Mouse (Mus musculus): ENCODE data around the gene Ski. TPM values are rescaled to one million over a fixed set of nuclear protein-coding genes. Genes with fewer than 3 reads are reported as not detected.
"Not testable (repeated sequence)": the region's sequence is repeated elsewhere in the genome, so short reads cannot be mapped to it uniquely, and the experiment has no call there.

Gene Ski
- 21.5 and 24.9 TPM in 2 replicates for polyA plus RNA-seq (2015; fragmentation: Nextera tagmentation; extraction: Ambion mirVana)

DNA sequence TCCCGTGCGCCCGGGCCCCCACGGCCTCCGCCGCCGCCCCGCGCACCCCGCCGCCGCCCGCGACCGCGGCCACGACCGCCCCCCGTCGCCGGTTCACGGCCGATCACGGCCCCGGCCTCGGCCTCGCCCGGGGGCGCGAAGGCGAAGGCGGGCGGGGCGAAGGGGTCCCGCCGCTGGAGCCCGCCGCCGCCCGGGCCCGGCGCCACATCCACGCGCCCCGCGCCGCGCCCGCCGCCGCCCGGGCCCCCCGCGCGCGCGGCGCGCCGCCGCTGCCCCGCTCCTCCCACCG, at the start of gene Ski:
Ski (minus strand) TSS at position 41 of the 289 bp plus-strand sequence.
- Histone ChIP-seq H3K9ac (peak within 1 kb of the TSS; percentile 98), H3K36me3 (0 out of 2 replicates have a peak, but pooled peaks cover 5% of the 10 kb centered on the region), H3K4me3 (peak within 1 kb of the TSS; percentile 92), H3K9me3 (no peaks in the 10 kb centered on the region), H3K27ac (peak within 1 kb of the TSS; percentile 95), H3K4me1 (peaks cover 43% of the 10 kb centered on the region), H3K27me3 (no peaks in the 10 kb centered on the region), H3K4me2 (peak within 1 kb of the TSS; percentile 93)
- ATAC-seq (ENCODE audit: insufficient number of reproducible peaks, insufficient read depth, low FRiP score, low TSS enrichment, low read depth) = no peak
- WGBS = 0% methylated on average over 5 of the region's 63 CpGs

DNA sequence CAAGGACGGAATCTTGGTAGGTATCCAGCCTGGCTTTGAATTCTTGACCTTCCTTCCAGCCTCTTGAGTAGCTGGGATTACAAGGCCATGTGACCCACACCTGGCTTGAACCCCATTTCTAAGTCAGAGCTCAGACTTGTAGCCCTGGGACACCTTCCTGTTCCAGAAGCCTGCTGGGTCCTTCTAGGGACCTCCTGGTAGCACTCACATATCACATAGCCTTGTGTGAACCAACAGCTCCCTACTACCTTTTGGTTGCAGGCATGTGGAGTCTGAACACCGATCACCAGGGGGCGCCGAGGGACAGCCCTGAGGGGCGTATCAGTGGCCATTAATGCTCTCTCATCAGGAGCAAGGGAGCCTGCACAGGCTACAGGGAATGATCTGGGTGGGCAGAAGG, 46.0 kb upstream of the Ski start:
- no peak overlapping the region for H3K9ac ChIP-seq
- H3K4me3 ChIP-seq = no peak overlapping the region
- 30% methylated on average over 5 of the region's 5 CpGs for WGBS
- no peaks in the 10 kb centered on the region for H3K36me3 ChIP-seq
- ATAC-seq (ENCODE audit: insufficient number of reproducible peaks, insufficient read depth, low FRiP score, low TSS enrichment, low read depth) = no peak
- H3K4me2 ChIP-seq = no peak overlapping the region
- peaks cover 31% of the 10 kb centered on the region for H3K4me1 ChIP-seq
- H3K9me3 ChIP-seq = no peaks in the 10 kb centered on the region
- H3K27ac ChIP-seq = no peak overlapping the region
- no peaks in the 10 kb centered on the region for H3K27me3 ChIP-seq

DNA sequence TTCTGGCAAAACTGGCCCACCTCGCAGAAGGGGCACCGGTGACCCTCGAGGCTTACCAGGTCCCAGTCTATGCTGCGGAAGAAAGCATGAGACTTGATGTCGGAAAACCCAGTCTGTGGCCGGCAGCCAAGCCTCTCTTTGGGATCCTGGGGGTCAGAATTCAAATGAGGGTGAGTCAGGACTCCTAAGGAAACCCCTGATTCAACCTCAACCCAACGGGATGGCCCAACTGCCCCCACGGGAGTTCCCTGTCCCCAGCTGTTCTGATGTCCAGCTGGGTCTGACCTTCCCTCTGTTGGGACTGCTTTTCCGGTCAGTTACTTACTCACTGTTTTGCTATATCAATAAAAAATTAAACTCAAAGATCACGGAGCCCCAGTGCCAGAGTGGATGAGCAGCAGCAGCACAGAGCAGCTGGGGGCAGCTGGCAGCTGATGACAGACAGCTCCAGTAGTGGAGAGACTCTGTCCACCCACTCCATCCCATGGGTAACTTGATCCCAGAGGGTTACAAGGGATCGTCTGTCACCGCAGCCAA, 45.3 kb upstream of the Ski start:
- ATAC-seq (ENCODE audit: insufficient number of reproducible peaks, insufficient read depth, low FRiP score, low TSS enrichment, low read depth) = no peak
- no peaks in the 10 kb centered on the region for H3K9me3 ChIP-seq
- H3K4me2 ChIP-seq = no peak overlapping the region
- peak overlapping the region; percentile 71 for H3K27ac ChIP-seq
- peaks cover 31% of the 10 kb centered on the region for H3K4me1 ChIP-seq
- H3K27me3 ChIP-seq = no peaks in the 10 kb centered on the region
- H3K9ac ChIP-seq = no peak overlapping the region
- H3K36me3 ChIP-seq = no peaks in the 10 kb centered on the region
- no peak overlapping the region for H3K4me3 ChIP-seq
- 55% methylated on average over 12 of the region's 12 CpGs for WGBS

DNA sequence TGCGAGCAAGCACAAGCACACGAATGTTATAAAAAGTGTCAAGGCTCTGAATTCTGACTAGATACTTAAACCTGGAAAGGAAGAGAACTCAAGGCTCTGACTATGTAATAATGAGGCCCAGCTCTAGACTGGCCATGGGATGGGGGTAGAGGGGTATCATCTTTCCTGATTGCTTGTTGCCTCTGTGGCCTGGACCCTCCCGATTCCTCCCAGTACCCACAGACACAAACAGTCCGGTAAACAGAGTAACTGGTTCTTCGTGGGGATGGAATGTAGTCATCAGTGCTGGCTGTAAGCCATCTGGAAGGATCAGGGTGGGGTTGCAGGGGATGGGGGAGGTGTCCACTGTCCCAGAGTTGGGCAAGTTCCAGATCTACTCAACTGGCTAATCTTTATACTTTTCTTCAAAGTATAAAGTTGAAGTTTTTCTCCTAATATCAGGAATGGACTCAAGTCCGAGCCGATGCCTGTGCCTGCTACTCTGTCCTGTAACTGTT, 44.7 kb upstream of the Ski start:
- peak overlapping the region; percentile 71 for H3K27ac ChIP-seq
- no peaks in the 10 kb centered on the region for H3K27me3 ChIP-seq
- H3K4me1 ChIP-seq = peaks cover 28% of the 10 kb centered on the region
- 50% methylated on average over 7 of the region's 7 CpGs for WGBS
- no peak for ATAC-seq (ENCODE audit: insufficient number of reproducible peaks, insufficient read depth, low FRiP score, low TSS enrichment, low read depth)
- no peak overlapping the region for H3K4me3 ChIP-seq
- H3K4me2 ChIP-seq = no peak overlapping the region
- peaks cover 4% of the 10 kb centered on the region; the same call in 1 of the 2 replicates for H3K36me3 ChIP-seq
- H3K9ac ChIP-seq = no peak overlapping the region
- no peaks in the 10 kb centered on the region for H3K9me3 ChIP-seq

DNA sequence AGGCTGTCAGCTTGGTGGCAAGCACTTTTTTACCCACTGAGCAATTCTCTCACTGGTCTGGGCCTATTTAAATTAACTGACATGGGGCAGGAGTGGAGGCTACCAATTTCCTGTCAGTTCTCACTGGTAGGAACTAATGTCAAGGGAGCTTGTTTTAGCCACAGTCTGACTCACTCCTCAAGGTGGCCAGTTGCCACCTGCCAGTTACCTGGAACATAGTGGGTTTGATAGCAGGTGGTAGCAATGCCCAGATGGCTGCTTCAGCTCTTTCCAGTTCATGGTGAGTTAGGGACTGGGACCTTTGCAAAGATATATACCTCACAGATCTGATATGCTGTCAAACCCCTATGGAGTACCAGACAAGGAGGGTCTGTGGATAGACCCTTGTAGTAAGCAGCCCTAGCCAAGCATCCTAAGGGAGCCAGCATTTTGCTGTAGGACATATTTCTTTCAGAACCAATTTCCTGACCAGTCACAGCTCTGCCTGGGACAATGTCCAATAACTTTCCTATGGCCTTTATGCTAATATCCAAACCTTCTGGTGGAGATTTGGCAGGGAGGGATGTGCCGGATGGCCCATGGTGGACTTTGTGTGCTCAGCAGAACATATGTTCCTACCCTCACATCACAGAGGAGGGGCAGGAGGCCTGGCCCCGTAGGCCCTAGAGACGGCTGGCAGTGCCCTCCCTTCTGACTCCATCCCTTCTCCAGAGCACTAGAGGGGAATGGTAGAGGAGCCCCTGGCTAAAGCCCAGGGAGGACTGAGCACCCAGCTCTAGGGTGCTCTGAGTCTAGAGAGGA, 42.3 kb upstream of the Ski start:
- H3K27me3 ChIP-seq = no peaks in the 10 kb centered on the region
- H3K9me3 ChIP-seq = peaks cover 3% of the 10 kb centered on the region; the same call in 1 of the 2 replicates
- peaks cover 28% of the 10 kb centered on the region for H3K4me1 ChIP-seq
- 0 out of 2 replicates have a peak overlapping the region, but pooled peaks have one; percentile 11 for H3K9ac ChIP-seq
- no peak overlapping the region for H3K4me2 ChIP-seq
- no peak overlapping the region for H3K27ac ChIP-seq
- no peak for ATAC-seq (ENCODE audit: insufficient number of reproducible peaks, insufficient read depth, low FRiP score, low TSS enrichment, low read depth)
- H3K4me3 ChIP-seq = no peak overlapping the region
- H3K36me3 ChIP-seq = peaks cover 7% of the 10 kb centered on the region
- 83% methylated on average over 3 of the region's 3 CpGs for WGBS

DNA sequence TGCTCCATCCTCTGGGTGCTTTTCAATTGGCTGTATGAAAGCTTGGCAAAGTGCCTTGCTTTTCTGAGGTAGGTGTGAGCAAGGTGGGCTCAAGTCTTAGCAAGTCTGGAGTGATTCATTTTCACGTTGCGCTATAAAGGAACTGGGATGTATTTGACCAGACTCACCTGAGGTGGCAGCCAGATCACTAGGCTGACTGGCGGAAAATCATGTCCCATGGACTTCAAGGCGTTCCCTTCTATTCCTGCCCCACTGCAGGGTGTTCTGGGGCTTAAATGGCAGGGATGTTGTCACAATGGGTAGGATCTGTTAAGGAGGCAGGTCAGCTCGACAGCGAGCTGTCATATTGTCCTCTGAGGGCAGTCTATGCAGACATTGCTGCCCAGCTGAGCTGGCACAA, 29.9 kb upstream of the Ski start:
- 79% methylated on average over 6 of the region's 6 CpGs for WGBS

DNA sequence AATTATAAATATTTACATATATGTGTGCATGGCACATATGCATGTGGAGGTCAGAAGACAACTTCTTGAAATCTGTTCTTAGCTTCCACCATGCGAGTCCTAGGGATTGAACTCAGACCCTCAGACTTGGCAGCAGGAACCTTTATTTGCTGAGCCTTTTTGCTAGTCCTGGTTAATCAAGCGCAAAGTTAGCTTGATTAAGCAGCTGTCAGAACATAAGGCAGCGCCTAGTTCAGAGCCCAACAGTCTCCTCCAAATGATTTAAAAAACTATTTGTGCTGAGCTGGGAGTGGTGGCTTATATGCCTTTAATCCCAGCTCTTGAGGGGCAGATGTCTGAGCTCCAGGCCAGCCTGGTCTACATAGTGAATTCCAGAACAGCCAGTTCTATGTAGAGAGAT, 28.8 kb upstream of the Ski start:
- peaks cover 16% of the 10 kb centered on the region for H3K36me3 ChIP-seq
- peak overlapping the region; percentile 99; the same call in 1 of the 2 replicates for H3K27ac ChIP-seq
- H3K9me3 ChIP-seq = no peaks in the 10 kb centered on the region
- peaks cover 43% of the 10 kb centered on the region for H3K4me1 ChIP-seq
- ATAC-seq (ENCODE audit: insufficient number of reproducible peaks, insufficient read depth, low FRiP score, low TSS enrichment, low read depth) = no peak
- peak overlapping the region; percentile 92 for H3K4me2 ChIP-seq
- peak overlapping the region; percentile 59 for H3K4me3 ChIP-seq
- no peaks in the 10 kb centered on the region for H3K27me3 ChIP-seq
- WGBS = 76% methylated on average over 3 of the region's 3 CpGs
- H3K9ac ChIP-seq = peak overlapping the region; percentile 88

More for the DNA sequence above, 29.9 kb upstream of the Ski start:
- peaks cover 36% of the 10 kb centered on the region for H3K4me1 ChIP-seq
- peaks cover 27% of the 10 kb centered on the region for H3K36me3 ChIP-seq
- ATAC-seq (ENCODE audit: insufficient number of reproducible peaks, insufficient read depth, low FRiP score, low TSS enrichment, low read depth) = no peak
- no peak overlapping the region for H3K4me3 ChIP-seq
- H3K9me3 ChIP-seq = no peaks in the 10 kb centered on the region
- peak overlapping the region; percentile 44 for H3K9ac ChIP-seq
- H3K4me2 ChIP-seq = peak overlapping the region; percentile 92; the same call in 1 of the 2 replicates
- H3K27ac ChIP-seq = no peak overlapping the region
- no peaks in the 10 kb centered on the region for H3K27me3 ChIP-seq

DNA sequence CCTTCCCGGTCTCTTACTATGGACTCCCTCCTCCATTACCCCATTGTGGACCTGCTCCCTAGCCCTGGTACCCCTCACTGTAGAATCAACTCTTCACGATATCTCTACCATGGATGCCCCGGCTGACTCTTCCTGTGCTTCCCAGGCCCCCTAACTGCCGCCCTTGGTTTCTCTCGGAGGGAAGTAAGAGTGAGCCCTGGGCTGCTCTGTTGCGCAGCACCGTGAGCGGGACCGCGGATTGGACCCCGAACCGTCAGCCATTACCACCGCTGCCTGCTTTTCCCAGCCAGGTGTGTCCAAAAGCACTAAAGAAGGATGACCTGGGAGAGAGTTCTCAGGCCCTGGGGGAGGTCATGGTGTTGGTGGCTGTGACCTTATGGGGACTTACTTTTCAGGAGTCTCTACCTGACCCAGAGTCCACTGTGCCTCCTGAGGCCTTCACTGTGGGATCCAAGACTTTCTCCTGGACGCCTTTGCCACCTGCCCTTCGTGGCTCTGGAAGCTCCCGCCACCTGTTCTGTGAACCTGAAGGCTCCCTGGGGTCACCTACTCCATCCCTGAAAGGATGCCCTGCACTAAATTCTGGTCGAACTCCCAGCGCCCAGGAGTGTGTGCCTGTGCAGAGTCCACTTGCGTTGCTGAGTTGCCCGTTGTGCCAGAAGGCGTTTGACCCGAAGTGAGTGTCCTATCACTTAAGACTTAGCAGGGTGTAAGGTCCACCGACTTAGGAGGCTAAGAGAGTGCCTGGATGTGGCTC, 28.1 kb upstream of the Ski start:
- 0 out of 2 replicates have a peak, but pooled peaks have one; percentile 2 for ATAC-seq (ENCODE audit: insufficient number of reproducible peaks, insufficient read depth, low FRiP score, low TSS enrichment, low read depth)
- H3K27ac ChIP-seq = peak overlapping the region; percentile 99

DNA sequence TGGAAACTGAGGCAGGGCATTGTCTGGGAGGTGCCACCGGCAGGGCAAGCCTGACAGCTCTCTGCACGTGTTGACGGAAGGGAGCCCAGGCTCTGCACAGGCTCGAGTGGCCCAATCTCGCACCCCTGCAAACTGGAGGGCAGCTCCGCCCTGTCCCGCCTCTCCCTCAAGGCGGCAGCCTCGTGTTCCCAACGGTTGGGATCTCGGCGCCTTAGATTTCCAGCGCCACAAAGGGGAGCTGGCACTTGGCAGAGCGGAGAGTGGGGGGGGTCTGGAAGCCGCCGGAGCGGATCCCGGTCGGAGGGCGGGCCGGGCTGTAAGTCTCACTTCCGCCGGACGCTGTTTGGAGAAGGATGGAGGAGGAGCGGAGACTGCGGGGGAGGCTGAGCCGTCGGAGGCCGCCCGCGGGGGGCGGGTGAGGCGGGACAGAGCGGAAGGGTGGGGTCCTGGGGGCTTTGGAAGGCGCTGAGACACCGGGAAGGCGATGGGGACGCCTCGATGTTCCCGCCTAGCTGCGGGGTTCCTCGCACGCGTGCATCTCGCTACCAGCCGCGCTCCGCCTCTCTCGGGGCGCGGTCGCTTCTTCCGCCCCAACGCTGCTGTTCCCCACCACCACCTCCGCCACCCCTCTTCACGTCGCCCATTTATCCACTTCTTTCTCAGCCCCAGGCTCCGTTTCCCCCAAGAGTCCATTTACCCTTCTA, 27.4 kb upstream of the Ski start, which contains the start of gene Faap20:
Faap20 (plus strand) TSS at position 155 of the 704 bp plus-strand sequence.
- no peaks in the 10 kb centered on the region for H3K9me3 ChIP-seq
- H3K27me3 ChIP-seq = no peaks in the 10 kb centered on the region
- ATAC-seq (ENCODE audit: insufficient number of reproducible peaks, insufficient read depth, low FRiP score, low TSS enrichment, low read depth) = peak; percentile 87
- H3K27ac ChIP-seq = peak within 1 kb of the TSS; percentile 99
- H3K9ac ChIP-seq = peak within 1 kb of the TSS; percentile 88
- peak within 1 kb of the TSS; percentile 92 for H3K4me2 ChIP-seq
- H3K36me3 ChIP-seq = 0 out of 2 replicates have a peak, but pooled peaks cover 10% of the 10 kb centered on the region
- peaks cover 51% of the 10 kb centered on the region for H3K4me1 ChIP-seq
- H3K4me3 ChIP-seq = peak within 1 kb of the TSS; percentile 59
- WGBS = under 1% methylated on average over 54 of the region's 58 CpGs

More for the DNA sequence above, 28.1 kb upstream of the Ski start:
- H3K9me3 ChIP-seq = no peaks in the 10 kb centered on the region
- H3K4me3 ChIP-seq = peak overlapping the region; percentile 59
- peaks cover 49% of the 10 kb centered on the region for H3K4me1 ChIP-seq
- peak overlapping the region; percentile 88 for H3K9ac ChIP-seq
- no peaks in the 10 kb centered on the region for H3K27me3 ChIP-seq
- WGBS = 11% methylated on average over 23 of the region's 23 CpGs
- H3K36me3 ChIP-seq = 0 out of 2 replicates have a peak, but pooled peaks cover 10% of the 10 kb centered on the region
- peak overlapping the region; percentile 92 for H3K4me2 ChIP-seq

DNA sequence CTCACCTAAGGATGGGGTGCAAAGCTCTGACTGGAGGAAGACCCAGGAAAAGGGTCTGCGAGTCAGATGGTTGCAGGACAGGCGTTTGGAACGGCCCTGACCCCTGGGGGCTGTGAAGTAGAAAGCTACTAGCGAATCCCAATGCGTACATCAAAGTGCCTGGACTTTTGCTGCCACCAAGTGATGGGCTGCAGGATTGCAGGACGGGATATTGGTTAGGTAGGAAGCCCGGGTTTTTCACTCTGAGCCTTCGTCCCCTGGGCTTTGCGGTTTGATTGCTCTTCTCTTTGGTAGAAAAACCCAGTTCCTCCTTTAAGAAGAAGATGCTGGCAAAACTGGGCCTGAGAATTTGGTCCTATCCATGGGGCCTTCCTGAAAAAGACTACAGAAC, 26.9 kb upstream of the Ski start:
- Histone ChIP-seq H3K4me3 (peak overlapping the region; percentile 59), H3K27me3 (no peaks in the 10 kb centered on the region), H3K27ac (peak overlapping the region; percentile 99), H3K9me3 (no peaks in the 10 kb centered on the region), H3K9ac (peak overlapping the region; percentile 88), H3K4me2 (peak overlapping the region; percentile 92), H3K36me3 (0 out of 2 replicates have a peak, but pooled peaks cover 8% of the 10 kb centered on the region), H3K4me1 (peaks cover 51% of the 10 kb centered on the region)
- WGBS = under 1% methylated on average over 9 of the region's 9 CpGs
- peak; percentile 38; the same call in 1 of the 2 replicates for ATAC-seq (ENCODE audit: insufficient number of reproducible peaks, insufficient read depth, low FRiP score, low TSS enrichment, low read depth)

DNA sequence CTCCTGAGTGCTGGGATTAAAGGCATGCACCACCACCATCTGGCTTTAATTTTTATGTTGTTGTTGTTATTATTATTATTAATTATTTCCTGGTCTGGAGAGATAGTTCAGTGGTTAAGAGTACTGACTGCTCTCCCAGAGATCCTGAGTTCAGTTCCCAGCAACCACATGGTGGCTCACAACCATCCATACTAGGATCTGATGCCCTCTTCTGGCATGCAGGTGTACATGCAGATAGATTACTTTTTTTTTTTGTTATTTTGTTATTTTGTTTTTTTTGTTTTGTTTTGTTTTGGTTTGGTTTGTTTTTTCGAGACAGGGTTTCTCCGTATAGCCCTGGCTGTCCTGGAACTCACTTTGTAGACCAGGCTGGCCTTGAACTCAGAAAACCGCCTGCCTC, 25.7 kb upstream of the Ski start:
- H3K27me3 ChIP-seq; H3K4me2 ChIP-seq; H3K9me3 ChIP-seq; H3K27ac ChIP-seq; H3K36me3 ChIP-seq; H3K4me3 ChIP-seq; H3K9ac ChIP-seq; ATAC-seq (ENCODE audit: insufficient number of reproducible peaks, insufficient read depth, low FRiP score, low TSS enrichment, low read depth): not testable (repeated sequence)
- H3K4me1 ChIP-seq = peaks cover 49% of the 10 kb centered on the region
- WGBS = 92% methylated on average over 3 of the region's 3 CpGs

Measured in embryonic facial prominence, embryonic 13.5 days (tissue).